Mouse (Mus musculus) G1E (cell line): Measurements from ENCODE around the gene Prodh2.

Source experiments
- CTCF ChIP-seq: IDR thresholded peaks from 2 replicates; pipeline ENCODE4 v1.5.1; 2012; ENCODE audit warnings: low read depth, low read length, inconsistent platforms, mixed read lengths
- GATA1 ChIP-seq: IDR thresholded peaks from 2 replicates; pipeline ENCODE4 v1.6.1; 2012; ENCODE audit warnings: borderline replicate concordance, low read length, inconsistent platforms, mixed read lengths
- GATA2 ChIP-seq: IDR thresholded peaks from 2 replicates; pipeline ENCODE4 v1.6.1; 2012; ENCODE audit warnings: low read depth, low read length, inconsistent platforms, borderline replicate concordance
- POLR2AphosphoS5 ChIP-seq: IDR thresholded peaks from 2 replicates; pipeline ENCODE4 v1.6.1; 2012; ENCODE audit warnings: low read depth, low read length, inconsistent platforms; ENCODE audit not compliant: insufficient replicate concordance
- TAL1 ChIP-seq: conservative IDR thresholded peaks from 2 replicates; pipeline ENCODE4 v1.6.1; 2012; ENCODE audit warnings: low read depth, low read length, inconsistent platforms, mixed read lengths

GRCm38 (mm10) chr7:30484250-30484649 is 9.2 kb upstream of the Prodh2 start:
- TF ChIP-seq CTCF (no peak), TAL1 (no peak), GATA1 (no peak), POLR2AphosphoS5 (no peak), GATA2 (no peak)
